Mouse (Mus musculus) kidney, embryonic 16.5 days (tissue): Measurements from ENCODE around the gene Ctnnd2. TPM values are rescaled to one million over a fixed set of nuclear protein-coding genes. Genes with fewer than 3 reads are reported as not detected.

Experiments used
- ATAC-seq: fragments of 200-750 bp; cut with Nextera tagmentation; 2 replicates; pipeline ENCODE4 v1.8.0; 2017; ENCODE audit warnings: moderate TSS enrichment; ENCODE audit not compliant: low FRiP score, low TSS enrichment
- H3K27ac ChIP-seq: fragments of 300-500 bp; sonication (generic); 2 replicates; pipeline ENCODE4 v1.5.1; 2014; ENCODE audit warnings: low read length
- H3K27me3 ChIP-seq: fragments of 300-500 bp; sonication (generic); 2 replicates; pipeline ENCODE4 v1.6.1; 2014; ENCODE audit warnings: low read length, control low read depth, mixed read lengths; ENCODE audit not compliant: insufficient read depth
- H3K36me3 ChIP-seq: fragments of 300-500 bp; sonication (generic); 2 replicates; pipeline ENCODE4 v1.6.1; 2014; ENCODE audit warnings: low read length, control low read depth, mixed read lengths; ENCODE audit not compliant: insufficient read depth
- H3K4me1 ChIP-seq: fragments of 300-500 bp; sonication (generic); 2 replicates; pipeline ENCODE4 v1.6.1; 2014; ENCODE audit warnings: low read length, control low read depth, mixed read lengths; ENCODE audit not compliant: insufficient read depth
- H3K4me2 ChIP-seq: fragments of 300-500 bp; sonication (generic); replicated peaks from 2 replicates; pipeline ENCODE4 v1.6.1; 2014; ENCODE audit warnings: low read depth, low read length
- H3K4me3 ChIP-seq: fragments of 300-500 bp; sonication (generic); 2 replicates; pipeline ENCODE4 v1.5.1; 2014; ENCODE audit warnings: mild to moderate bottlenecking, low read length
- H3K9ac ChIP-seq: fragments of 300-500 bp; sonication (generic); replicated peaks from 2 replicates; pipeline ENCODE4 v1.6.1; 2014; ENCODE audit warnings: low read length
- H3K9me3 ChIP-seq: fragments of 300-500 bp; sonication (generic); 2 replicates; pipeline ENCODE4 v1.6.1; 2016; ENCODE audit warnings: low read length, control low read depth
- WGBS: fragments of 180-500 bp; shearing (Covaris S2); extraction: QIAGEN DNeasy Blood & Tissue Kit; methylation state at CpG from one replicate; pipeline ENCODE4 v1.1.7; 2014; 5-methylcytosine and 5-hydroxymethylcytosine counted together
- polyA plus RNA-seq: library from polyadenylated mRNA; unstranded; fragments of >200 nt; fragmentation: Nextera tagmentation; extraction: Ambion mirVana; gene quantifications from 2 replicates; pipeline ENCODE4 v1.2.1, GENCODE M21; 2015

The Ctnnd2 gene
- polyA plus RNA-seq, 1 experiment from 2014 or later = 3.6 TPM

DNA sequence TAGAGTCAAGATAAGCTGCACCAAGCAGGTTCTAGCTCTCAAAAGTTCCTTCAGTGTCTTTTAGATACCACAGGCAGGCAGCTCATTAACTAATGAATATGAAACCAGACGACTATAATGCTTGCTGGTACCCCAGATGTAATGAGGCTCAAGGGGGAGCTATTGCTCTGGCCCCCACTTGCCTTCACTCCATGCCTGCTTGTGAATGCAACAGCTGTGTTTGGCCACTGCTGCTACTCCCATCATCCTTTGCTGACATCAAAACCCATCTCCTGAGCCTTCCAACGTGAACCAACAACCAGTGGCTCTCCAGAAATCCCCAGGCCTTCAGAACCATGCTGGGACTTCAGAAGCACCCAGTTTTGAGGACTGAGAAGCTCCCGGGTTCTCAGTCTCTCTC is 883.8 kb downstream of the Ctnnd2 start:
- Histone ChIP-seq H3K36me3 (no peaks in the 10 kb centered on the region), H3K27ac (no peak overlapping the region), H3K9ac (no peak overlapping the region), H3K4me1 (no peaks in the 10 kb centered on the region), H3K9me3 (no peaks in the 10 kb centered on the region), H3K4me2 (no peak overlapping the region), H3K4me3 (no peak overlapping the region), H3K27me3 (no peaks in the 10 kb centered on the region)
- whole genome bisulfite sequencing = 58% methylated on average over 3 of the region's 3 CpGs
- ATAC-seq = no peak

GRCm38 (mm10) chr15:31058315-31058714 is 885.9 kb downstream of the Ctnnd2 start:
- no peak overlapping the region for H3K4me3 ChIP-seq
- H3K4me2 ChIP-seq = no peak overlapping the region
- no peaks in the 10 kb centered on the region for H3K4me1 ChIP-seq
- WGBS = 84% methylated on average over 6 of the region's 6 CpGs
- no peaks in the 10 kb centered on the region for H3K36me3 ChIP-seq
- H3K9ac ChIP-seq = no peak overlapping the region
- H3K9me3 ChIP-seq = no peaks in the 10 kb centered on the region
- no peak overlapping the region for H3K27ac ChIP-seq
- H3K27me3 ChIP-seq = no peaks in the 10 kb centered on the region
- no peak for ATAC-seq

DNA sequence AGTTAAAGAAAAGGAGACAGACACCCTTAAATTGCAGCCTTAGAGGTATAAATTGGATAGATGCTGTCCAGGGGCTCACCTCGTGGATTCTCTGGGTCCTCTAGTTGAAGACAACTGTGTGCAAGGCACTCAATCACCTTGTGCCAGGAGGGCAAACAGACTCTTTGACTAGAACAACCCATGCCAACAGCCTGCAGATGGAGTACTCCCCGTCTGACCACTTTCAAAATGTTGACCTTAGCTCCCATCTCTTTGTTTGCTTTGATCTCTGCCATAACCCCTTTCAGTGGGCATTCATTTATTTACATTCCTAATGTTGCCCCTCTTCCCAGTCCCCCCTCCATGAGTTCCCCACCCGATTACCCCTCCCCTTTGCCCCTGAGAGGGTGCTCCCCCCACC is 891.3 kb downstream of the Ctnnd2 start:
- H3K9me3 ChIP-seq = no peaks in the 10 kb centered on the region
- H3K36me3 ChIP-seq = no peaks in the 10 kb centered on the region
- no peak overlapping the region for H3K4me2 ChIP-seq
- H3K4me1 ChIP-seq = no peaks in the 10 kb centered on the region
- H3K4me3 ChIP-seq = no peak overlapping the region
- WGBS = 50% methylated on average over 3 of the region's 3 CpGs
- no peak for ATAC-seq
- no peaks in the 10 kb centered on the region for H3K27me3 ChIP-seq
- H3K27ac ChIP-seq = no peak overlapping the region
- H3K9ac ChIP-seq = no peak overlapping the region

- Histone ChIP-seq H3K4me2 (no peak overlapping the region), H3K9ac (no peak overlapping the region), H3K27me3 (no peaks in the 10 kb centered on the region), H3K9me3 (no peaks in the 10 kb centered on the region), H3K36me3 (no peaks in the 10 kb centered on the region), H3K4me1 (no peaks in the 10 kb centered on the region), H3K27ac (no peak overlapping the region), H3K4me3 (no peak overlapping the region)
- WGBS = 63% methylated on average over 2 of the region's 2 CpGs
- ATAC-seq = no peak
These were observed 895.7 kb downstream of the Ctnnd2 start for GRCm38 (mm10) chr15:31068127-31068526.

- no peak overlapping the region for H3K27ac ChIP-seq
- 83% methylated on average over 5 of the region's 5 CpGs for WGBS
- no peak overlapping the region for H3K4me2 ChIP-seq
- no peak for ATAC-seq
- no peak overlapping the region for H3K9ac ChIP-seq
- no peaks in the 10 kb centered on the region for H3K9me3 ChIP-seq
- no peak overlapping the region for H3K4me3 ChIP-seq
- no peaks in the 10 kb centered on the region for H3K4me1 ChIP-seq
- no peaks in the 10 kb centered on the region for H3K27me3 ChIP-seq
- no peaks in the 10 kb centered on the region for H3K36me3 ChIP-seq
These were observed 897.9 kb downstream of the Ctnnd2 start for GRCm38 (mm10) chr15:31070311-31070710.
